Mouse (Mus musculus) intestine, embryonic 16.5 days (tissue): ENCODE measurements around the gene Rpap3. TPM values are rescaled to one million over a fixed set of nuclear protein-coding genes. Genes with fewer than 3 reads are reported as not detected.

ENCODE experiments used
- ATAC-seq: fragments of 200-750 bp; cut with Nextera tagmentation; 2 replicates; pipeline ENCODE4 v1.8.0; 2017; ENCODE audit warnings: moderate TSS enrichment, moderate library complexity
- H3K27ac ChIP-seq: fragments of 300-500 bp; sonication (generic); 2 replicates; pipeline ENCODE4 v1.5.1; 2014; ENCODE audit warnings: mild to moderate bottlenecking, low read length
- H3K27me3 ChIP-seq: fragments of 300-500 bp; sonication (generic); replicated peaks from 2 replicates; pipeline ENCODE4 v1.6.1; 2014; ENCODE audit warnings: low read length, control low read depth, mixed read lengths; ENCODE audit not compliant: control insufficient read depth, insufficient read depth
- H3K36me3 ChIP-seq: fragments of 300-500 bp; sonication (generic); 2 replicates; pipeline ENCODE4 v1.6.1; 2014; ENCODE audit warnings: low read length, control low read depth; ENCODE audit not compliant: control insufficient read depth, insufficient read depth
- H3K4me1 ChIP-seq: fragments of 300-500 bp; sonication (generic); 2 replicates; pipeline ENCODE4 v1.6.1; 2014; ENCODE audit warnings: low read length, control low read depth, mixed read lengths; ENCODE audit not compliant: control insufficient read depth, insufficient read depth
- H3K4me2 ChIP-seq: fragments of 300-500 bp; sonication (generic); 2 replicates; pipeline ENCODE4 v1.6.1; 2014; ENCODE audit warnings: low read depth, low read length, control low read depth
- H3K4me3 ChIP-seq: fragments of 300-500 bp; sonication (generic); 2 replicates; pipeline ENCODE4 v1.5.1; 2014; ENCODE audit warnings: mild to moderate bottlenecking, low read length
- H3K9ac ChIP-seq: fragments of 300-500 bp; sonication (generic); 2 replicates; pipeline ENCODE4 v1.6.1; 2014; ENCODE audit warnings: low read depth, low read length
- H3K9me3 ChIP-seq: fragments of 300-500 bp; sonication (generic); 2 replicates; pipeline ENCODE4 v1.6.1; 2016; ENCODE audit warnings: low read length, control low read depth; ENCODE audit not compliant: control insufficient read depth
- WGBS: fragments of 180-500 bp; shearing (Covaris S2); extraction: QIAGEN DNeasy Blood & Tissue Kit; methylation state at CpG from one replicate; pipeline ENCODE4 v1.1.7; 2014; 5-methylcytosine and 5-hydroxymethylcytosine counted together
- polyA plus RNA-seq: library from polyadenylated mRNA; unstranded; fragments of >200 nt; fragmentation: Nextera tagmentation; extraction: Ambion mirVana; gene quantifications from 2 replicates; pipeline ENCODE4 v1.2.1, GENCODE M21; 2015

The Rpap3 gene
- polyA plus RNA-seq, 1 experiment from 2014 or later: 18.8 TPM

DNA sequence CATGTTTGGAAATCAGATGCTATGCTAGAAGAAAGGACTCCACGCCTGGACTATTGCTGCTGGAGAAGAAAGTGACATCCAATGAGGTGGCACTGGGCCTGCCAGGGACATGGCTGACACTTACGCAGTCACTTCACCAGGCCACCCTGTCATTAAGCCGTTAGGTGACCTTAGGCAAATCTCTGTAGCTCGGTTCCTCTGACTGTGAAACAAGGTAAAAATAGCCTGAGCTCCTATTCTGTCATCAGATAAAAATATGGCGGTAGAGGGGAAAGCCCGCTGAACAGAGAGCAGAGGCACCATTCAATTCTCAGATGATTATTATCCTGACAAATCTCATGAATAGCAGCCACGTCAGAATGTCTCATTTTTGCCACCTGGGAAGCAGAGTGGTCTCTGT is 36.4 kb upstream of the Rpap3 start:
- H3K4me2 ChIP-seq: no peak overlapping the region
- no peak for ATAC-seq
- H3K9ac ChIP-seq: no peak overlapping the region
- H3K27me3 ChIP-seq: no peaks in the 10 kb centered on the region
- WGBS: 62% methylated on average over 7 of the region's 7 CpGs
- peaks cover 4% of the 10 kb centered on the region; the same call in 1 of the 2 replicates for H3K9me3 ChIP-seq
- 0 out of 2 replicates have a peak, but pooled peaks cover 4% of the 10 kb centered on the region for H3K4me1 ChIP-seq
- H3K27ac ChIP-seq: no peak overlapping the region
- no peak overlapping the region for H3K4me3 ChIP-seq
- H3K36me3 ChIP-seq: no peaks in the 10 kb centered on the region

DNA sequence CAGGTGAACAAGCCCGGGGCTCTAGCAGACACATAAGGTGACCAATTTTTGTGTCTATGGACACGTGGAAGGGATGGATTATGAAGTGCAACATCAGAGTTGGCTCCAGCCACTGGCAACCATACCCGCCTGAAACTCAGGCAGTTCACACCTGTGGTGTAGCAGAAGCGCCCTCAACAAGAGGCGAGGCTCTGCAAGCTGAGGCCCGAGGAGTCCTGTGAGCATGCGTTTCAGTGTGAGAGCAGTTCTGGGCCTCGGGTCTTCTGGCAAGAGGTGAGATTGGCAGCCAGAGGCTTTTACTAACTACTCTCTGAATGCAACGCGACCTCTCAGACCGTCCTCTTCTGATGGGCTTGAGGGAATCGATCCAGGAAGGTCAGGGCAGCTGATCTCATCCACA is 36.0 kb upstream of the Rpap3 start:
- Histone ChIP-seq H3K27ac (no peak overlapping the region), H3K4me2 (no peak overlapping the region), H3K27me3 (no peaks in the 10 kb centered on the region), H3K4me3 (no peak overlapping the region), H3K4me1 (0 out of 2 replicates have a peak, but pooled peaks cover 4% of the 10 kb centered on the region), H3K36me3 (no peaks in the 10 kb centered on the region), H3K9ac (no peak overlapping the region), H3K9me3 (peaks cover 4% of the 10 kb centered on the region; the same call in 1 of the 2 replicates)
- WGBS: 80% methylated on average over 12 of the region's 12 CpGs
- ATAC-seq: no peak

DNA sequence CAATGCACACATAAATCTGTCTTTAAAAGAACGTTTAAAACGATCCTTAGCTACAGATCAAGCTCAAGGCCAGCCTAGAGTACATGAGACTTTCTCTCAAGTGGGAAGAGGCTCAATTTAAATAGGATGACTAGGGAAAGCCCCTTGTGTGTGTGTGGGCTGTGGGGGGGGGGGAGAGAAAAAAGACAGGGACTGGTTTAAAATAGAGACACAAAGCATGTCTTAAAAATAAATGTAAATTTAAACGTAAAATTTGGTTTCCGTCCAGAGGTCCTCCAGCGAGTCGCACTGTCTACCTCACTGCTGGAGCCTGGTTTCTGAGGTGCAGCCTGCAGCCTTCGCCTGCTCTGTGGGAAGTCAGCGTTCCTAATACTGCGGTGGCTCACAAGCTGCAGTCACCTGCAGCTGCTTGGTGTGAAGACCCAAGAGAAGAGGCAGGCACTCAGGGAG is 34.7 kb upstream of the Rpap3 start:
- H3K27me3 ChIP-seq: no peaks in the 10 kb centered on the region
- H3K9ac ChIP-seq: no peak overlapping the region
- H3K4me3 ChIP-seq: no peak overlapping the region
- H3K4me1 ChIP-seq: 0 out of 2 replicates have a peak, but pooled peaks cover 2% of the 10 kb centered on the region
- no peak overlapping the region for H3K4me2 ChIP-seq
- H3K9me3 ChIP-seq: peaks cover 4% of the 10 kb centered on the region; the same call in 1 of the 2 replicates
- H3K27ac ChIP-seq: no peak overlapping the region
- ATAC-seq: no peak
- WGBS: 73% methylated on average over 9 of the region's 9 CpGs
- H3K36me3 ChIP-seq: no peaks in the 10 kb centered on the region

GRCm38 (mm10) chr15:97738923-97739322 is 33.3 kb upstream of the Rpap3 start:
- Histone ChIP-seq H3K9me3 (peaks cover 4% of the 10 kb centered on the region; the same call in 1 of the 2 replicates), H3K27me3 (no peaks in the 10 kb centered on the region), H3K27ac (no peak overlapping the region), H3K36me3 (no peaks in the 10 kb centered on the region), H3K4me3 (no peak overlapping the region), H3K9ac (no peak overlapping the region), H3K4me2 (no peak overlapping the region), H3K4me1 (no peaks in the 10 kb centered on the region)
- WGBS: 82% methylated on average over 7 of the region's 7 CpGs
- no peak for ATAC-seq

DNA sequence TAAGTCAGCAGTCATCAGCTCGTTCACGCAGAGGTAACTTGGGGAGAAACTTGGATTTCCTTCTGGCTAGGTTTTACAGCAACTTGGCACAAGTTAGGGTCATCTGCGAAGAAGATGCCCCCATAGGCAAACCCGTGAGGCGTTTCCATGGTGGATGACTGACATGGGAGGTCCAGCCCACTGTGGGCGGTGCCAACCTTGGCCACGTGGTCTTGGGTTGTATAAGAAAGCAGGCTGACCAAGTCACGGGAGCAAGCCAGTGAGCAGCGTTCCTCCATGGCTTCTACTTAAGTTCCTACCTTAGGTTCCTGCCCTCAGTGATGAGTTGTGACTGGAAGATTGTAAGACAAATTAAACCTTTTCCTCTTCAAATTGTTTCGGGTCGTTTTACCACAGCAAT is 26.4 kb upstream of the Rpap3 start:
- no peaks in the 10 kb centered on the region for H3K9me3 ChIP-seq
- WGBS: 86% methylated on average over 11 of the region's 11 CpGs
- no peak overlapping the region for H3K27ac ChIP-seq
- no peaks in the 10 kb centered on the region for H3K4me1 ChIP-seq
- H3K4me3 ChIP-seq: no peak overlapping the region
- ATAC-seq: no peak
- H3K36me3 ChIP-seq: no peaks in the 10 kb centered on the region
- no peak overlapping the region for H3K9ac ChIP-seq
- H3K4me2 ChIP-seq: no peak overlapping the region
- no peaks in the 10 kb centered on the region for H3K27me3 ChIP-seq

GRCm38 (mm10) chr15:97731111-97731510 is 25.5 kb upstream of the Rpap3 start, which contains the start of gene Endou:
Endou (minus strand) TSS chr15:97731339.
- 84% methylated on average over 8 of the region's 8 CpGs for WGBS
- Histone ChIP-seq H3K4me1 (no peaks in the 10 kb centered on the region), H3K27ac (no peak within 1 kb of the TSS)

DNA sequence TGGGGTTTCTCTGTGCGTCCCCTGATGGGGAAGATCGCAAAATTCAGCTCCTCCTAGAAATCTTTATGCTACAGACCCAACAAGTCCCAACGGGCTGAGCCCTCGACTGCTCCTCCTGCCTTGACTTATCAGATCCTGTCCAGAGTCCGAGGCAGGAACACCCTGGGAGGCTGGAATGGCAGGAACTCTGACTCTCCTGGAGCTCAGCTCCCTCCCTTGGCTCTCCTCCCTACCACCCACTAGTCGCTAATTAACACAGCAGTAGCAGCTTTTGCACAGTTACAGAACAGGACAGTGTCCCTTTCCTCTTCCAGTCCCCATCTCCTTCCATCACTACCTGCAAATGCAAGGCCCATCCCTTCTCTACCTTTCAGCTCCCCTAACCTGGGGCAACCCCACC is 24.7 kb upstream of the Rpap3 start:
- H3K4me2 ChIP-seq: no peak overlapping the region
- H3K27ac ChIP-seq: no peak overlapping the region
- 42% methylated on average over 6 of the region's 6 CpGs for WGBS
- no peak overlapping the region for H3K4me3 ChIP-seq
- H3K27me3 ChIP-seq: no peaks in the 10 kb centered on the region
- H3K9ac ChIP-seq: no peak overlapping the region
- ATAC-seq: no peak
- H3K4me1 ChIP-seq: no peaks in the 10 kb centered on the region
- H3K9me3 ChIP-seq: no peaks in the 10 kb centered on the region
- H3K36me3 ChIP-seq: no peaks in the 10 kb centered on the region

More at GRCm38 (mm10) chr15:97731111-97731510, 25.5 kb upstream of the Rpap3 start, which contains the start of gene Endou:
- Histone ChIP-seq H3K4me3 (no peak within 1 kb of the TSS), H3K27me3 (no peaks in the 10 kb centered on the region), H3K4me2 (no peak within 1 kb of the TSS), H3K9ac (no peak within 1 kb of the TSS), H3K9me3 (no peaks in the 10 kb centered on the region), H3K36me3 (no peaks in the 10 kb centered on the region)
- no peak for ATAC-seq

- WGBS: 67% methylated on average over 7 of the region's 7 CpGs
- Histone ChIP-seq H3K27ac (no peak overlapping the region), H3K4me2 (no peak overlapping the region), H3K9me3 (no peaks in the 10 kb centered on the region), H3K4me1 (no peaks in the 10 kb centered on the region), H3K4me3 (no peak overlapping the region), H3K27me3 (no peaks in the 10 kb centered on the region), H3K36me3 (no peaks in the 10 kb centered on the region), H3K9ac (no peak overlapping the region)
- ATAC-seq: no peak
Measured at GRCm38 (mm10) chr15:97728804-97729203, 23.2 kb upstream of the Rpap3 start.

DNA sequence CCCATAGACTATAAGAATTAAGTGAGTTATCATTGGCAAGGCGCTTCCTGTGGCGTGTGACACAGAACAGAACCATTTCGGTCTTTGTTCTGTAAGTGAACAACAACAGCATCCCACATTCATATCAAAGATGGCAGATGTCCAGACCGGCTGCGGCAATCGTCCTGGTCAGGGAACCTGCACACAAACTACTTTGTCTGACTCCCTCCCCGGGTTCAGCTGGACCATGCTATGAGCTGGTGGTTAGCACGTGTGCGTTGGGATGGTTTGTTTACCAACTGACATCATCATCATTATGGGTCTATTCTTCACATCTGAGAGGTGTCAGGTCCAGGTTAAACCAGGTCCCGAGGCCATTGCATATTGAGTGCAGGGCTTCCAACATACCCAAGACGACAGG is 22.8 kb upstream of the Rpap3 start:
- 70% methylated on average over 11 of the region's 11 CpGs for WGBS
- Histone ChIP-seq H3K9me3 (no peaks in the 10 kb centered on the region), H3K27ac (no peak overlapping the region), H3K27me3 (no peaks in the 10 kb centered on the region), H3K4me2 (no peak overlapping the region), H3K36me3 (no peaks in the 10 kb centered on the region), H3K9ac (no peak overlapping the region), H3K4me3 (no peak overlapping the region), H3K4me1 (no peaks in the 10 kb centered on the region)
- no peak for ATAC-seq

GRCm38 (mm10) chr15:97727520-97727919 is 21.9 kb upstream of the Rpap3 start:
- H3K9ac ChIP-seq: no peak overlapping the region
- no peak for ATAC-seq
- no peak overlapping the region for H3K4me2 ChIP-seq
- no peak overlapping the region for H3K4me3 ChIP-seq
- H3K36me3 ChIP-seq: no peaks in the 10 kb centered on the region
- no peak overlapping the region for H3K27ac ChIP-seq
- WGBS: 77% methylated on average over 5 of the region's 5 CpGs
- H3K9me3 ChIP-seq: no peaks in the 10 kb centered on the region
- H3K4me1 ChIP-seq: no peaks in the 10 kb centered on the region
- H3K27me3 ChIP-seq: no peaks in the 10 kb centered on the region
